Mouse (Mus musculus) ES-E14 (cell line): ENCODE measurements at regions not wholly inside any gene's neighbourhood (a gene's known extent, or its start where the extent isn't known, plus 50 kb on each side); places are given as distances from the start of the nearest gene placed in this dataset.

Source experiments
- DNase-seq: peaks from one replicate; pipeline ENCODE4 v3.0.0-alpha.2; 2013; ENCODE audit warnings: low read depth, low spot score
- H3K27ac ChIP-seq: 2 replicates; pipeline ENCODE4 v1.5.1; 2012; ENCODE audit warnings: low read depth, mild to moderate bottlenecking, low read length, moderate library complexity, mixed read lengths; ENCODE audit not compliant: poor library complexity, insufficient read depth, severe bottlenecking
- H3K36me3 ChIP-seq: 2 replicates; pipeline ENCODE4 v1.6.1; 2012; ENCODE audit warnings: mild to moderate bottlenecking, low read length, moderate library complexity, mixed read lengths; ENCODE audit not compliant: control insufficient read depth, poor library complexity, insufficient read depth, severe bottlenecking
- H3K4me1 ChIP-seq, 2 experiments: fragments of 150-350 bp in 1 of 2; sonication (generic) in 1 of 2; 2 replicates each; pipeline ENCODE4 v1.6.1; 2012; ENCODE audit warnings: low read length in 2 of 2, mild to moderate bottlenecking in 1 of 2, mixed read lengths in 1 of 2; ENCODE audit not compliant: control insufficient read depth in 2 of 2, insufficient read depth in 2 of 2, poor library complexity in 1 of 2
- H3K4me3 ChIP-seq, 2 experiments: fragments of 150-350 bp in 1 of 2; sonication (generic) in 1 of 2; 2 replicates each; pipeline ENCODE4 v1.5.1; 2012; ENCODE audit warnings: low read length in 2 of 2, low read depth in 1 of 2, mild to moderate bottlenecking in 1 of 2, mixed read lengths in 1 of 2; ENCODE audit not compliant: insufficient read depth in 1 of 2, poor library complexity in 1 of 2, severe bottlenecking in 1 of 2
- H3K9ac ChIP-seq: 2 replicates; pipeline ENCODE4 v1.6.1; 2012; ENCODE audit warnings: low read depth, mild to moderate bottlenecking, low read length, mixed read lengths; ENCODE audit not compliant: poor library complexity, insufficient read depth, severe bottlenecking
- H3K9me3 ChIP-seq: fragments of 150-350 bp; sonication (generic); 2 replicates; pipeline ENCODE4 v1.6.1; 2012; ENCODE audit warnings: low read depth, mild to moderate bottlenecking, low read length; ENCODE audit not compliant: control insufficient read depth, insufficient read depth
- CHD2 ChIP-seq: IDR thresholded peaks from 2 replicates; pipeline ENCODE4 v1.6.1; 2014; ENCODE audit warnings: mild to moderate bottlenecking, low read depth, low read length, inconsistent platforms
- HCFC1 ChIP-seq: IDR thresholded peaks from 2 replicates; pipeline ENCODE4 v1.6.1; 2012; ENCODE audit warnings: low read length, inconsistent platforms, borderline replicate concordance; ENCODE audit not compliant: insufficient read depth
- MAFK ChIP-seq: IDR thresholded peaks from 2 replicates; pipeline ENCODE4 v1.6.1; 2014; ENCODE audit warnings: mild to moderate bottlenecking, low read depth, low read length, inconsistent platforms; ENCODE audit not compliant: insufficient read depth
- ZC3H11A ChIP-seq: IDR thresholded peaks from 2 replicates; pipeline ENCODE4 v1.6.1; 2012; ENCODE audit warnings: low read depth, mild to moderate bottlenecking, inconsistent platforms, low read length, borderline replicate concordance
- ZNF384 ChIP-seq: IDR thresholded peaks from 2 replicates; pipeline ENCODE4 v1.6.1; 2012; ENCODE audit warnings: low read depth, low read length, inconsistent platforms
- in situ Hi-C, 2 experiments: fragments of 600-800 bp; cut with MboI; formaldehyde crosslinking; loops; one replicate each; pipeline ENCODE4 v1.15.1; 2025; ENCODE audit warnings: low sequenced_read_pairs in 2 of 2, inconsistent platforms in 1 of 2; ENCODE audit not compliant: unreplicated experiment in 2 of 2

DNA sequence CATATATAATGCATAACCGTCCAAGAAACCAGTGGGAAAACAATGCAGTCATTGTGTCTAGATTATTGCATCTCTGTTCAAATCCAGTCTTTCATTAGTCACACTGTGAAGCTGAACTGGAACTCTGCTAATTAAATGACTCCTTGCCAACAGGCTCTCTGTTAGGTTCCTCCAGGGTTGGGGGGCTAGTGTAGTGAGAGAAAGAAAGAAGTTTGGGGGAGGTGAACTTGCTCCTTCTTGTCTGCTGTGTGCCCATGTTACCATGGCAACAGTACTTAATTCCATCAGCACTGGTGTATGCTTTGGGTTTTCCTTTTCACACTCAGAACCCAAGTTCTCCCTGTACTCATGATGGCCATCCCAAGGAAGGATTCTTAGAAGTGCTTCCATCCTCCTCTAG is 292.6 kb upstream of the 4933412E24Rik start:
- Histone ChIP-seq H3K9ac (no peak overlapping the region), H3K4me1 (no peaks in the 10 kb centered on the region), H3K4me3 (no peak overlapping the region), H3K9me3 (no peaks in the 10 kb centered on the region), H3K36me3 (no peaks in the 10 kb centered on the region), H3K27ac (no peak overlapping the region)
- no peak for TF ChIP-seq MAFK
- TF ChIP-seq ZNF384 = no peak
- TF ChIP-seq ZC3H11A = no peak
- TF ChIP-seq HCFC1 = no peak
- TF ChIP-seq CHD2 = no peak
- in situ Hi-C loops = no loop called here
- DNase-seq = no peak

DNA sequence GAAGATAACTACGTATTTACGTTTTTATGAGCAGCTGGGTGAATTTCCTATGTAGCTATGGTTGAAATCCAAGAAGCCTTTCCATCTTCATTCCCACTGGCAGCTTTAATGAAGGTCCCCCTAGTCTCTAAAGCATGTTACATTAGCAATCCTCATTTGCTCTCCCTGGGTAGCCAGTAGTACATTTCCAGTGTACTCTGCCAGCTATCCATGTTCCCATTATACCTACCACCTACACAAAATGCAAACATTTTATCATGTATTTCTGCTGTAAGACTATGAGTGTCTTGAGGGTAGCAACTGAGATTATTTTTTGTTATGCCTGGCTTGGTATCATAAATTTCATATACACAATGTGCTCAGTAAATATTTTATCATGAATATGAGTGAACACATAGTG is 291.7 kb upstream of the 4933412E24Rik start:
- Histone ChIP-seq H3K4me3 (no peak overlapping the region), H3K4me1 (no peaks in the 10 kb centered on the region), H3K27ac (no peak overlapping the region), H3K9me3 (no peaks in the 10 kb centered on the region), H3K36me3 (no peaks in the 10 kb centered on the region), H3K9ac (no peak overlapping the region)
- in situ Hi-C loops = no loop called here
- TF ChIP-seq ZC3H11A (no peak), HCFC1 (no peak), MAFK (no peak), CHD2 (no peak), ZNF384 (no peak)
- no peak for DNase-seq

DNA sequence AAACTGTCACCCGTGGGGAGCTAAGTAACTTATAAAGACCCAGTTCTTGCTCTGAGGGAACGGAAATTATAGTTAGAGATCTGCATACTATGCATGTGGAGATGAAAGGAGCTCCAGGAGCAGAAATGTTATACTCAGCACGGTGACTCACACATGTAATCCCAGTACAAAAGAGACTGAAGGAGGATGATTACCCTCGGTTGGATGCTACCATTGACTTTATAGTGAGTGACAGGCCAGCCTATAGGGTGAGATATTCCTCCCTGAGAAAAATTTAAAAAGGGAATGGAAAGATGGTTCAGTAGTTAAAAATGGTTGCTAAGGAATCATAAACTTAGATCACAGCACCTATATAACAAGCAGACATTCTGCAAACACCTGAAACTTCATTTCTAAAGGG is 287.1 kb upstream of the 4933412E24Rik start:
- Histone ChIP-seq H3K9ac (no peak overlapping the region), H3K4me3 (no peak overlapping the region), H3K4me1 (no peaks in the 10 kb centered on the region), H3K9me3 (no peaks in the 10 kb centered on the region), H3K36me3 (no peaks in the 10 kb centered on the region), H3K27ac (no peak overlapping the region)
- in situ Hi-C loops = no loop called here
- TF ChIP-seq CHD2 = no peak
- TF ChIP-seq ZNF384 = no peak
- TF ChIP-seq MAFK = no peak
- TF ChIP-seq HCFC1 = no peak
- no peak for TF ChIP-seq ZC3H11A
- DNase-seq = no peak

DNA sequence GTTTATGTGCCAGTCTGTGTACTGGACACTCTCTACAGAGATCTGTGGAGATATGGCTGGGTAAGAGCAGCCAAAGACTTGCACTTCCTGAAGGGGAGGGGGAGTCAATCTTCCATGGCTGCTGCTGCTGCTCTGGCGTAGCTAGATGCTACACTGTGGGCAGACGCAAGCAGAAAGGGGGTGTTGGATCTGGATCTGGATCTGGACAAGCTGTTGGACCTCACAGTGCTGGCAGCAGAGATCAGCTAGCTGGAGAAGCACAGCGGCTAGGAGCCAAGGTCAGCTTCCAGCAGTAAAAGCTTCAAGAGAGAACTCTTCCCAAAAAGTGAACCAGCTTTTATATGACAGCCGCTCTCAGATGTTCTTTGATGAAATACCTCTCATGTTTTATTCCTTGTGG is 285.5 kb upstream of the 4933412E24Rik start:
- in situ Hi-C loops = no loop called here
- H3K4me1 ChIP-seq = no peaks in the 10 kb centered on the region
- no peaks in the 10 kb centered on the region for H3K36me3 ChIP-seq
- TF ChIP-seq CHD2 (no peak), HCFC1 (no peak), ZNF384 (no peak), MAFK (no peak)
- H3K27ac ChIP-seq = no peak overlapping the region
- DNase-seq = no peak
- H3K9ac ChIP-seq = no peak overlapping the region
- no peaks in the 10 kb centered on the region for H3K9me3 ChIP-seq
- no peak overlapping the region for H3K4me3 ChIP-seq

DNA sequence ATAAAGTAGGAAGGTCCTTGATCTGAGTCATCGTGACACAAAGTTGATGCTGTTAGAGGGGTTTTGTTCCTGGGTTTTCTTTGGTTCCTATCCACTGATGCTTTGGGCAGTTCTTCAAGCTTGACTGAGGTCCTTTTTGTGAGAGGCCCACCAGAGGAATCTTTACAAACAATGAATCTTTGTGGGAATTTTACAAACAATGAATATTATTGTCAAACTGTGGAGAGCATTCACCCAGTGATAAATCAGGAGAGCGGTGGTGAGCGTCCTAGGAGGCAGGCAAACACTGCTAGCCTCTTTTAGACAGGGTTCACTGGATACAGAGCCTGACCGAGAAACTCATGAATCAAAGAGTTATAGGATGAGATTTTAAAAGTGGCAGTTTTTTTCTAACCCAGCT is 268.9 kb upstream of the 4933412E24Rik start:
- Histone ChIP-seq H3K4me3 (no peak overlapping the region), H3K9ac (no peak overlapping the region), H3K27ac (no peak overlapping the region), H3K4me1 (no peaks in the 10 kb centered on the region), H3K9me3 (no peaks in the 10 kb centered on the region), H3K36me3 (no peaks in the 10 kb centered on the region)
- in situ Hi-C loops = no loop called here
- DNase-seq = no peak
- TF ChIP-seq ZC3H11A (no peak), ZNF384 (no peak), CHD2 (no peak), HCFC1 (no peak), MAFK (no peak)
